Mouse (Mus musculus): ENCODE measurements around the gene Nr1h4. TPM values are rescaled to one million over a fixed set of nuclear protein-coding genes. Genes with fewer than 3 reads are reported as not detected.

Gene Nr1h4
- polyA plus RNA-seq, 1 experiment from 2014 or later: not detected

- no peak for DNase-seq (ENCODE audit: low spot score)
- Histone ChIP-seq H3K27me3 (ENCODE audit: control insufficient read depth, insufficient read depth, low read length) (no peaks in the 10 kb centered on the region), H3K4me3 (ENCODE audit: low read depth, low read length) (no peak overlapping the region), H3K27ac (replicated peaks; ENCODE audit: low read depth, low read length) (no peak overlapping the region), H3K4me1 (ENCODE audit: control insufficient read depth, insufficient read depth, low read length) (no peaks in the 10 kb centered on the region), H3K9me3 (ENCODE audit: control insufficient read depth, low read length) (no peaks in the 10 kb centered on the region), H3K9ac (ENCODE audit: low read length) (no peak overlapping the region), H3K4me2 (ENCODE audit: low read depth, severe bottlenecking) (no peak overlapping the region), H3K36me3 (ENCODE audit: control insufficient read depth, insufficient read depth, low read length) (peaks cover 2% of the 10 kb centered on the region; the same call in 1 of the 2 replicates)
- WGBS: 93% methylated on average over 13 of the region's 13 CpGs
- no peak for ATAC-seq (ENCODE audit: insufficient number of reproducible peaks, low FRiP score, low TSS enrichment, low read depth)
Observed at GRCm38 (mm10) chr10:89432743-89433142, 100.6 kb downstream of the Nr1h4 start.

GRCm38 (mm10) chr10:89430751-89431150 is 102.6 kb downstream of the Nr1h4 start:
- H3K4me2 ChIP-seq (ENCODE audit: low read depth, severe bottlenecking): no peak overlapping the region
- no peak overlapping the region for H3K4me3 ChIP-seq (ENCODE audit: low read depth, low read length)
- no peaks in the 10 kb centered on the region for H3K27me3 ChIP-seq (ENCODE audit: control insufficient read depth, insufficient read depth, low read length)
- WGBS: 92% methylated on average over 7 of the region's 7 CpGs
- no peak for ATAC-seq (ENCODE audit: insufficient number of reproducible peaks, low FRiP score, low TSS enrichment, low read depth)
- H3K4me1 ChIP-seq (ENCODE audit: control insufficient read depth, insufficient read depth, low read length): no peaks in the 10 kb centered on the region
- no peak overlapping the region for H3K9ac ChIP-seq (ENCODE audit: low read length)
- H3K9me3 ChIP-seq (ENCODE audit: control insufficient read depth, low read length): no peaks in the 10 kb centered on the region
- no peak overlapping the region for H3K27ac ChIP-seq (replicated peaks; ENCODE audit: low read depth, low read length)
- peaks cover 2% of the 10 kb centered on the region; the same call in 1 of the 2 replicates for H3K36me3 ChIP-seq (ENCODE audit: control insufficient read depth, insufficient read depth, low read length)
- no peak for DNase-seq (ENCODE audit: low spot score)

- WGBS: 74% methylated on average over 11 of the region's 11 CpGs
- Histone ChIP-seq H3K9me3 (ENCODE audit: control insufficient read depth, low read length) (no peaks in the 10 kb centered on the region), H3K4me3 (ENCODE audit: low read depth, low read length) (no peak overlapping the region), H3K4me2 (ENCODE audit: low read depth, severe bottlenecking) (no peak overlapping the region), H3K27me3 (ENCODE audit: control insufficient read depth, insufficient read depth, low read length) (no peaks in the 10 kb centered on the region), H3K27ac (replicated peaks; ENCODE audit: low read depth, low read length) (no peak overlapping the region), H3K4me1 (ENCODE audit: control insufficient read depth, insufficient read depth, low read length) (no peaks in the 10 kb centered on the region), H3K9ac (ENCODE audit: low read length) (no peak overlapping the region), H3K36me3 (ENCODE audit: control insufficient read depth, insufficient read depth, low read length) (0 out of 2 replicates have a peak, but pooled peaks cover 2% of the 10 kb centered on the region)
- ATAC-seq (ENCODE audit: insufficient number of reproducible peaks, low FRiP score, low TSS enrichment, low read depth) (no peak), DNase-seq (ENCODE audit: low spot score) (no peak)
Observed at GRCm38 (mm10) chr10:89424800-89425393, 108.5 kb downstream of the Nr1h4 start.

DNA sequence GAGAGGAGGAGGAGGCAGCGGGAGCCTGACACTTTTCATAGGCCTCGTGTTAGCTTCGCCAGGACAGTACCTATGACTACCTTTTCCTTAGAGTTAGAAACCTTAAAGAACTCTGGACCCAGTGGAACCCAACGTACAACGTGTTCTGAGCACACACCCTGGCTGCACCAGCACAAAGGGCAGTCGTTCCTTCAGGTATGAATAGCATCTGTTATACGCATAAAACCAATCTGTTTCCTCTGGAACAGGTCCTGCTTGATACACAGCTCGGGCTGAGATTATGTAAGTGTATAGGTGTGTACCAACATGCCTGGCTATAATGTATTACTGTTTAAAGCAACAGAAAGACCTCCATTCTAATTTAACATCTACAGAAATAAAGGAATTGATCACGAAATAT is 109.2 kb downstream of the Nr1h4 start:
- 91% methylated on average over 9 of the region's 9 CpGs for WGBS
- ATAC-seq (ENCODE audit: insufficient number of reproducible peaks, low FRiP score, low TSS enrichment, low read depth) (no peak), DNase-seq (ENCODE audit: low spot score) (no peak)
- H3K9ac ChIP-seq (ENCODE audit: low read length): no peak overlapping the region
- no peak overlapping the region for H3K27ac ChIP-seq (replicated peaks; ENCODE audit: low read depth, low read length)
- no peaks in the 10 kb centered on the region for H3K4me1 ChIP-seq (ENCODE audit: control insufficient read depth, insufficient read depth, low read length)
- H3K4me3 ChIP-seq (ENCODE audit: low read depth, low read length): no peak overlapping the region
- H3K9me3 ChIP-seq (ENCODE audit: control insufficient read depth, low read length): no peaks in the 10 kb centered on the region
- no peaks in the 10 kb centered on the region for H3K27me3 ChIP-seq (ENCODE audit: control insufficient read depth, insufficient read depth, low read length)
- 0 out of 2 replicates have a peak, but pooled peaks cover 2% of the 10 kb centered on the region for H3K36me3 ChIP-seq (ENCODE audit: control insufficient read depth, insufficient read depth, low read length)
- H3K4me2 ChIP-seq (ENCODE audit: low read depth, severe bottlenecking): no peak overlapping the region

DNA sequence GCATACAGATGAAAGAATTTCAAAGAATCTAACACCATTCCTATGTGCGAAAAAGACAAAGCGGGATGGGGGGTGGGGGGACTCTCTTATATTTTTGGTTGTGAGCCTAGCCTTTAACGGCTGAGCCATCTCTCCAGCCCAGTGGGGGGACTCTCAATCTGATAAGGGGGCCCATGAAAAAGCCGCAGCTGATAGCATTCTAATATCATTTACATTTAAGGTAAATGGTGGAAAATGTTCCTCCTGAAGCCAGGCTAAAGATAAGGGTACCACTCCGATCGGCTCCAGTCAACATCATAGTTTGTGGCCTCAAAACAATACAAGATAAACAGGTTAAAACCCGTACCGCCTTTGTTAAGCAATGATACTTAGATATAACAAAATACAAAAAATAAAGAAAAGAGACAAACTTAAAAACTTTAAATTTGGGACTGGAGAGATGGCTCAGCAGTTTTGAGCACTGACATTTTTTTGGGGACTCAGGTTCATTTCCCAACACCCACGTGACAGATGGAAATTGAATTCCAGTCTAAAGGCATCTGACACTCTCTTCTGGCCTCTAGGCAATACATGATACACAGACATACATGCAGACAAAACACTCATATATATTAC is 110.1 kb downstream of the Nr1h4 start:
- no peak overlapping the region for H3K4me3 ChIP-seq (ENCODE audit: low read depth, low read length)
- no peak overlapping the region for H3K9ac ChIP-seq (ENCODE audit: low read length)
- no peak overlapping the region for H3K27ac ChIP-seq (replicated peaks; ENCODE audit: low read depth, low read length)
- H3K4me2 ChIP-seq (ENCODE audit: low read depth, severe bottlenecking): no peak overlapping the region
- 0 out of 2 replicates have a peak, but pooled peaks cover 2% of the 10 kb centered on the region for H3K36me3 ChIP-seq (ENCODE audit: control insufficient read depth, insufficient read depth, low read length)
- no peaks in the 10 kb centered on the region for H3K4me1 ChIP-seq (ENCODE audit: control insufficient read depth, insufficient read depth, low read length)
- 92% methylated on average over 9 of the region's 9 CpGs for WGBS
- no peak for ATAC-seq (ENCODE audit: insufficient number of reproducible peaks, low FRiP score, low TSS enrichment, low read depth)
- H3K9me3 ChIP-seq (ENCODE audit: control insufficient read depth, low read length): no peaks in the 10 kb centered on the region
- no peak for DNase-seq (ENCODE audit: low spot score)
- H3K27me3 ChIP-seq (ENCODE audit: control insufficient read depth, insufficient read depth, low read length): no peaks in the 10 kb centered on the region

DNA sequence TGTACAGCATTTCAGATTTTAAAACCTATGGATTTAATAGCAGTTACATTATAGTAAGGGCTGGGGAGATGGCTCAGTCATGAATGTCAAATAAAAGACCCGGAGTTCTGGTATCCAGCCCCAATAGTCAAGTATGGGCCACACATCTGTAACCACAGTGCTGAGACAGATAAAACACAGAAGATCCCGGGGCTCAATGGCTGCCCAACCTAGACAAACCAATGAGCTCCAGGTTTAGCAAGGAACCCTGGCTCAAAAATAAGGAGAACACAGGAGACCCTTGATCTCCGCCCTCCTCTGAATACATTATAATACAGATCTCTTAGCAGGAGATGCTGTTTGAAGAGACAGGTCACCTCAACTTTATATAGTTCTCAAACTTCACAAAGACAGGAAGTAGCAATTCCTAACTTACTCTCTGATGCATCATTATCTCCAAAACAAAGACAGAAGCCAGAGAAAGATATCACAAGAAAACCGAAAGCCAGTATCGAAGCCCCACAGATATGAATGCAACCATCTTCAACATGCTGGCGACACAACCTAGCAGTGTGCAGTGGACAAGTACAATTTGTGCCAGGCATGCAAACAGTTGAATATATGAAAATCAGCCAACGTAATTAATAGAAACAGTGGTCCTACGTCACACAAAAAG is 110.8 kb downstream of the Nr1h4 start:
- H3K9me3 ChIP-seq (ENCODE audit: control insufficient read depth, low read length): no peaks in the 10 kb centered on the region
- WGBS: 92% methylated on average over 8 of the region's 8 CpGs
- H3K27ac ChIP-seq (replicated peaks; ENCODE audit: low read depth, low read length): no peak overlapping the region
- ATAC-seq (ENCODE audit: insufficient number of reproducible peaks, low FRiP score, low TSS enrichment, low read depth) (no peak), DNase-seq (ENCODE audit: low spot score) (no peak)
- no peak overlapping the region for H3K9ac ChIP-seq (ENCODE audit: low read length)
- no peak overlapping the region for H3K4me2 ChIP-seq (ENCODE audit: low read depth, severe bottlenecking)
- H3K27me3 ChIP-seq (ENCODE audit: control insufficient read depth, insufficient read depth, low read length): no peaks in the 10 kb centered on the region
- no peak overlapping the region for H3K4me3 ChIP-seq (ENCODE audit: low read depth, low read length)
- H3K4me1 ChIP-seq (ENCODE audit: control insufficient read depth, insufficient read depth, low read length): no peaks in the 10 kb centered on the region
- H3K36me3 ChIP-seq (ENCODE audit: control insufficient read depth, insufficient read depth, low read length): 0 out of 2 replicates have a peak, but pooled peaks cover 2% of the 10 kb centered on the region

DNA sequence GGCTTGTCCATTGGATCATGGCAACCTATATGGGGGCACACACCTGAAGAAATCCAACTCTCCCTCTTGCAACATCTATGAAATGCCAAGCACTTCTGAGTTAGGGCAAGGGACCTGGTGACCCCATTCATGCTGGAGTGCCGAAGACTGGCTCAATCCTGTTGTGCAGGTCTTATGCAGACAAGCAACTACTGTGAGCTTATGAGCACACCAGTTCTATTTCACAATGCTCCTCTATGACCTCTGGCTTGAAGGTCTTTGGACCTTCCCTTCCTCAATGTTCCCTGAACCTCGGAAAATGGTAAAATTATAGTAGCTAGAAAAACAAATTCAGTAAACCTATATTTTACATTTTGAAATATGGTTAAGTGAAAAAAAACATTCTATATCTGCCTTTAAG is 115.4 kb downstream of the Nr1h4 start:
- DNase-seq (ENCODE audit: low spot score) (no peak), ATAC-seq (ENCODE audit: insufficient number of reproducible peaks, low FRiP score, low TSS enrichment, low read depth) (no peak)
- WGBS: 93% methylated on average over 2 of the region's 2 CpGs
- H3K27me3 ChIP-seq (ENCODE audit: control insufficient read depth, insufficient read depth, low read length): no peaks in the 10 kb centered on the region
- no peak overlapping the region for H3K4me3 ChIP-seq (ENCODE audit: low read depth, low read length)
- H3K4me1 ChIP-seq (ENCODE audit: control insufficient read depth, insufficient read depth, low read length): no peaks in the 10 kb centered on the region
- no peak overlapping the region for H3K4me2 ChIP-seq (ENCODE audit: low read depth, severe bottlenecking)
- H3K9ac ChIP-seq (ENCODE audit: low read length): no peak overlapping the region
- H3K36me3 ChIP-seq (ENCODE audit: control insufficient read depth, insufficient read depth, low read length): peaks cover 3% of the 10 kb centered on the region
- no peak overlapping the region for H3K27ac ChIP-seq (replicated peaks; ENCODE audit: low read depth, low read length)
- no peaks in the 10 kb centered on the region for H3K9me3 ChIP-seq (ENCODE audit: control insufficient read depth, low read length)

- ATAC-seq (ENCODE audit: insufficient number of reproducible peaks, low FRiP score, low TSS enrichment, low read depth) (no peak), DNase-seq (ENCODE audit: low spot score) (no peak)
- Histone ChIP-seq H3K27me3 (ENCODE audit: control insufficient read depth, insufficient read depth, low read length) (no peaks in the 10 kb centered on the region), H3K9me3 (ENCODE audit: control insufficient read depth, low read length) (no peaks in the 10 kb centered on the region), H3K4me3 (ENCODE audit: low read depth, low read length) (no peak overlapping the region), H3K4me1 (ENCODE audit: control insufficient read depth, insufficient read depth, low read length) (no peaks in the 10 kb centered on the region), H3K9ac (ENCODE audit: low read length) (no peak overlapping the region), H3K4me2 (ENCODE audit: low read depth, severe bottlenecking) (no peak overlapping the region), H3K27ac (replicated peaks; ENCODE audit: low read depth, low read length) (no peak overlapping the region), H3K36me3 (ENCODE audit: control insufficient read depth, insufficient read depth, low read length) (peaks cover 3% of the 10 kb centered on the region)
- 63% methylated on average over 3 of the region's 3 CpGs for WGBS
Observed at GRCm38 (mm10) chr10:89415478-89415877, 117.9 kb downstream of the Nr1h4 start.
